Mouse (Mus musculus) adrenal gland, postnatal 36 days (tissue): ENCODE data around the gene Cyp2d34. TPM values are rescaled to one million over a fixed set of nuclear protein-coding genes. Genes with fewer than 3 reads are reported as not detected.

ENCODE experiments used
- DNase-seq, 2 experiments: peaks; one replicate each; pipeline ENCODE4 v3.0.0; 2021; ENCODE audit warnings: mixed read lengths in 1 of 2
- long read RNA-seq, 2 experiments: library from polyadenylated mRNA; stranded (forward); transcript quantifications; one replicate each; pipeline ENCODE4 v2.0.0; 2021; ENCODE audit warnings: borderline sequencing depth in 2 of 2
- microRNA-seq: library from miRNA; unstranded; fragments of <30 nt; microRNA quantifications from one replicate; pipeline ENCODE4 v1.2.0, GENCODE M21; 2021
- total RNA-seq, 2 experiments: library from RNA; stranded (reverse); gene quantifications; 2 replicates each; pipeline ENCODE4 v1.2.3; 2021

Gene Cyp2d34
- not detected for total RNA-seq
- long read RNA-seq, experiment 1: 0 reads
- long read RNA-seq, experiment 2: 0 reads

DNA sequence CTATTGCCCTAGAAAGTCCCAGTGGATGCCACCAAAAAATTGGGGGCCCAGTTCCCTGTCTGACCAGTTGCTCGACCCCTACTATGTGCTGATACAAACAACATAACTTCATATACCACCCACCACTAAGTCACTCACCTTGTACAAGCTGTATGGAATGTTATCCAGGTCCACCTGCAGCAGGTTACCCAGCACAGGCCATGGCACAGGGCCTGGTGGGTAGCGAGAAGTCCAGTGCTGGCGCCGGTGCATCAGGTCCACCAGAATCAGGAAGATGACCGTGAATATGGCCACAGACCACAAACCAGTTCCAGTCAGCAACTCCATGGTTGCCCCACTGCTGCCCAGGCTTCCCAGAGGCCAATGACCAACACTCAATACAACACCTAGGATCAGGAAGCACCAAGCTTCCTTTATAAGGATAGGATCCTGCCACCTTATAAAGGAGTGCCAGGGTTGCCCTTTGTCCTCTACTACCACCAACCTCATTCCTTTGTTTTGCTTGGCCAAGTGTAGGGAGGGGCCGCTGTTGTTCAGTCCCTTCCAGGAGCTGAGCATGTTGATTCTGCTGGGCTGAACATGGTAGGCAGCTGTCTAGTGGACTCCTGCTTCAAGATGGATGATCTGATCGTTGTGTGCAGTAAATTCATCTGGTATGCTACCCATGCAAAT is at the start of gene Cyp2d34:
Gene Cyp2d34, minus strand, starts transcription at position 416 of the 672 bp plus-strand sequence.
- no peak for DNase-seq

DNA sequence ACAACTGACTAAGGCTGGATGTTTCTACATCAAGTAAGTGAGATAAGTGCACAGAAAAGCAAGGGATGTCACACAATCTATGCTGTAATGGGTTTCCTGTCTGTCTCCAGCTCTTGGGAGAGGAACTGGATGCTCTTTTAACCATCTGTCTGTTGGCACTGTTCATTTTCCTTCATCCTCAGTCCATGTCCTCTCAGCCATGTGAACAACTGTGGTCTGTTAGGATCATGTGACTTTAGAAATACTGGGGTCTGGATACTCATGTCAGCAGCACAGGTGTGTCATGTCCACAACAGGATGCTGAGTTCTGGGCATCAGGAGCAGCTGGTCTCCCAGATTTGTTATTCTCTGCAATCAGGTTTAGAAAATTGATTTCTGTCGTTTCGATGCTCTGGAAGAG is 35.6 kb upstream of the Cyp2d34 start:
- DNase-seq: no peak

DNA sequence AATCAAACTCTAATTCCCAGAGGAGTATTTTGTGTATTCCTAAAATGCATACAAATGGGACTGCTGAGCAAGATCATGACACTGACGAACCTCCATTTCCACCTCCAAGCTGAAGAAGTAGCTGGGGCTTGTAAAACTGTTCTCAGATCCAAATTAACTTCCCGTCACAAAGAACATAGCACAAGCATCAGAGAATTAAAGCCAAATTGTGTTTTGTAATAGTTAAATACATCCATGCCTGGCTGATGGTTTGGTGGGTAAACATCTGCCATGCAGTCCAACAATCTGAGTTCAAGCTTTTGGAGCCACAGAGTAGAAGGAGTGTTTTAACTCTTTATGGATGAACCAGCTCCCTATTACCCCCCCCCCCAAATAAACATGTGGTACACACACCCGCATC is 23.6 kb upstream of the Cyp2d34 start:
- no peak for DNase-seq

- DNase-seq: no peak
Observed at GRCm38 (mm10) chr15:82643771-82644170, 23.0 kb upstream of the Cyp2d34 start.

- DNase-seq: no peak
Observed at GRCm38 (mm10) chr15:82642771-82643170, 22.0 kb upstream of the Cyp2d34 start.

- DNase-seq: no peak
Observed at GRCm38 (mm10) chr15:82641921-82642320, 21.2 kb upstream of the Cyp2d34 start.

GRCm38 (mm10) chr15:82641390-82641789 is 20.6 kb upstream of the Cyp2d34 start:
- no peak for DNase-seq

- DNase-seq: no peak
Observed at GRCm38 (mm10) chr15:82640201-82640600, 19.5 kb upstream of the Cyp2d34 start.

GRCm38 (mm10) chr15:82637130-82638075 is 16.7 kb upstream of the Cyp2d34 start:
- DNase-seq: no peak

GRCm38 (mm10) chr15:82634976-82635375 is 14.2 kb upstream of the Cyp2d34 start:
- no peak for DNase-seq

- no peak for DNase-seq
Observed at GRCm38 (mm10) chr15:82621993-82622392, 1.2 kb upstream of the Cyp2d34 start.

- no peak for DNase-seq
Observed at GRCm38 (mm10) chr15:82618362-82619020, 2.3 kb downstream of the Cyp2d34 start.

DNA sequence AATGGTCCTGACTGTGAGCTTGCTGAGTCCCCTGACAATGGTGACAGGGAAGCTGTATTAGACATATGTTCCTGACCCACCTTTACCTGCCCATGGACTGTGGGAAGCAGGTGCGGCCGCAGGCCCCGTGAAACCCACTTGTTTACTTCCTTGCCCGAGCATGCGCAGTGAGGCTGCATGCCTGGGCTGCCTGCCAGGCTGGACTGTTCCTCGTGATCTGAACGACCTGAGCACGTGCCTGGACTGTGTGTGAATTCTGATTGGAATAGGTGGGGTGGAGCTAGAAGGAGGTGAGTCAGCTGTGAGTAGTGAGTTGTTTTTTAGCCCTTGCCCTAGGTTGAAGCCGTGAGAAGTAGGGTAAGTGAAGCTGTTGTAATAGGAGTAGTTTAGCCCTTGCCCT is 38.1 kb downstream of the Cyp2d34 start:
- DNase-seq: no peak

GRCm38 (mm10) chr15:82579071-82579470 is 41.7 kb downstream of the Cyp2d34 start:
- DNase-seq: no peak

DNA sequence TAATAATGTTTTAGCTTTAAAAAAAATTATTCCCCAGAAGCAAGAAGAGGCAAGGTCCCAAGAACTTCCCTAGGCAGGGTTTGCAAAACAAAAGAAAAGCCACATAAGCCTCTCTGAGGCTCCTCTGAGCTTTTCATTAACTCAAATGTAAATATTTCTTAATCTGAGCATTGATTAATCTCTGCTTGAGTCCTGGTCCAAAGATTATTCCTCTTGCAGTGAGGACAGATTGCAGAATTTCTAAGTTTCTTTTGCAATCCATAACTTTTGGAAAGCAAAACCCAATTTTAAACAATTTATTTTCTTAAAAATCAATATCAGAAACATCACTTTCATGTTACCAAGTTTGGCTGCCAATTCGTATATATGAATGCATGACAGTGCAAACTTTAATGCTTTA is 47.9 kb downstream of the Cyp2d34 start:
- DNase-seq: no peak

Small RNA genes lying within 50 kb of the gene (microRNA-seq; reads per million reads assigned to microRNA genes)
- gene Gm27463: not detected
- not detected for gene Gm27742

Other genes with a start within 250 kb of the Cyp2d34 start
- 10 to 100 TPM; 34.1 to 36.4 TPM for gene Cyp2d22, start 240.7 kb downstream of the Cyp2d34 start, total RNA-seq
- gene Cyp2d11, start 226.9 kb downstream of the Cyp2d34 start, total RNA-seq: not detected
- under 1 TPM in 1 of 2 experiments, not detected in 1; 0.83 TPM for gene Cyp2d10, start 213.8 kb downstream of the Cyp2d34 start, total RNA-seq
- gene Cyp2d9, start 187.5 kb downstream of the Cyp2d34 start, total RNA-seq: 1 to 10 TPM in 1 of 2 experiments, not detected in 1; 1.9 TPM
- gene Cyp2d12, start 65.9 kb downstream of the Cyp2d34 start, total RNA-seq: not detected
- not detected for gene Cyp2d40, start 143.2 kb upstream of the Cyp2d34 start, total RNA-seq
- gene Cyp2d26, start 173.3 kb upstream of the Cyp2d34 start, total RNA-seq: under 1 TPM in 1 of 2 experiments, not detected in 1; 0.56 TPM